Mouse (Mus musculus) myocyte (in vitro differentiated cells): ENCODE data around the gene Cage1.

Source experiments
- CEBPB ChIP-seq: IDR thresholded peaks from 2 replicates; pipeline ENCODE4 v1.6.1; 2011; ENCODE audit warnings: mild to moderate bottlenecking, moderate library complexity; ENCODE audit not compliant: poor library complexity, insufficient read depth, severe bottlenecking
- E2F4 ChIP-seq: IDR thresholded peaks from one replicate; pipeline ENCODE4 v1.6.1; 2011; ENCODE audit warnings: mild to moderate bottlenecking, control low read depth, moderate library complexity; ENCODE audit not compliant: insufficient read depth
- MAX ChIP-seq: IDR thresholded peaks from one replicate; pipeline ENCODE4 v1.6.1; 2011; ENCODE audit warnings: low read depth, mild to moderate bottlenecking, control low read depth
- MYOD1 ChIP-seq, 3 experiments: IDR thresholded peaks; one replicate each; pipeline ENCODE4 v1.6.1; 2011; ENCODE audit warnings: control low read depth in 2 of 3, low read depth in 2 of 3, mild to moderate bottlenecking in 2 of 3, moderate library complexity in 1 of 3; ENCODE audit not compliant: insufficient read length in 2 of 3, control insufficient read depth in 1 of 3
- MYOG ChIP-seq, 3 experiments: IDR thresholded peaks; one replicate each; pipeline ENCODE4 v1.6.1; 2011; ENCODE audit warnings: control low read depth in 2 of 3, low read depth in 2 of 3, mild to moderate bottlenecking in 2 of 3; ENCODE audit not compliant: insufficient read length in 2 of 3, control insufficient read depth in 1 of 3, insufficient read depth in 1 of 3
- POLR2A ChIP-seq: IDR thresholded peaks from one replicate; pipeline ENCODE4 v1.6.1; 2011; ENCODE audit warnings: low read depth, mild to moderate bottlenecking, control low read depth, moderate library complexity; ENCODE audit not compliant: insufficient read length
- POLR2AphosphoS2 ChIP-seq: IDR thresholded peaks from one replicate; pipeline ENCODE4 v1.6.1; 2011; ENCODE audit warnings: low read depth, control low read depth; ENCODE audit not compliant: insufficient read length
- REST ChIP-seq: IDR thresholded peaks from one replicate; pipeline ENCODE4 v1.6.1; 2011; ENCODE audit warnings: mild to moderate bottlenecking, control low read depth, moderate library complexity; ENCODE audit not compliant: insufficient read depth, insufficient read length
- SRF ChIP-seq: IDR thresholded peaks from one replicate; pipeline ENCODE4 v1.6.1; 2011; ENCODE audit warnings: low read depth; ENCODE audit not compliant: control insufficient read depth, insufficient read length
- TCF12 ChIP-seq: IDR thresholded peaks from one replicate; pipeline ENCODE4 v1.6.1; 2011; ENCODE audit warnings: mild to moderate bottlenecking, control low read depth; ENCODE audit not compliant: poor library complexity, insufficient read depth, severe bottlenecking
- USF1 ChIP-seq: IDR thresholded peaks from one replicate; pipeline ENCODE4 v1.6.1; 2011; ENCODE audit warnings: low read depth, mild to moderate bottlenecking, control low read depth, moderate library complexity

DNA sequence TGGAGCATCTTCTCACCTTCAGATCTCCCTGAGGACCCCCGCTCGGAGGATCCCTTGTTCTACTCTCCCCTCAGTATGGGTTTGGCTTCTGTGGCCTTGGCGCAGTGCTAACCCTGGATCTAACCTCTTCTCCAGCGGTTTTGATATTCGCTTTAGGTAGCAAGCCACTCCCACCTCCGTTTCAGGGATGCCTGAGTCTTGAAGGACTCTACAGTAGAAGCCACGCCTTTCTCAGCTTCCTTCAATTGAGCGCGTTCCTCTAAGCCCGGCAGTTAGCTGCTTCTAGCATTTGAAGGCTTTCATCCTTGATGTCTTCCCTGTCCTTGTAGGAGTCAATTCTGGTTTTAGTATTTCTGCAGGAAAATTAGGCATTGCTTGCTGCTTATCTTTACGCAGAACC, 40.2 kb upstream of the Cage1 start:
- no peak for TF ChIP-seq POLR2A
- TF ChIP-seq POLR2AphosphoS2: no peak
- TF ChIP-seq MAX: no peak
- TF ChIP-seq REST: no peak
- TF ChIP-seq TCF12: no peak
- TF ChIP-seq USF1: no peak
- no peak for TF ChIP-seq CEBPB
- no peak for TF ChIP-seq E2F4
- no peak for TF ChIP-seq MYOG (IDR thresholded peaks at IDR 0.05; ENCODE audit: control insufficient read depth in 1 of 3, insufficient read depth in 1 of 3, insufficient read length in 2 of 3, low read depth in 2 of 3)
- no peak for TF ChIP-seq SRF
- no peak for TF ChIP-seq MYOD1 (IDR thresholded peaks at IDR 0.05; ENCODE audit: control insufficient read depth in 1 of 3, insufficient read length in 2 of 3, low read depth in 2 of 3)
